Mouse (Mus musculus) ES-Bruce4 (cell line): Measurements from ENCODE around the gene Cdh7.

ENCODE experiments used
- CTCF ChIP-seq: IDR thresholded peaks from one replicate; pipeline ENCODE4 v1.8.1; 2011; ENCODE audit warnings: low read depth, low read length
- POLR2A ChIP-seq: IDR thresholded peaks from one replicate; pipeline ENCODE4 v1.8.1; 2011; ENCODE audit warnings: low read length; ENCODE audit not compliant: insufficient read depth

DNA sequence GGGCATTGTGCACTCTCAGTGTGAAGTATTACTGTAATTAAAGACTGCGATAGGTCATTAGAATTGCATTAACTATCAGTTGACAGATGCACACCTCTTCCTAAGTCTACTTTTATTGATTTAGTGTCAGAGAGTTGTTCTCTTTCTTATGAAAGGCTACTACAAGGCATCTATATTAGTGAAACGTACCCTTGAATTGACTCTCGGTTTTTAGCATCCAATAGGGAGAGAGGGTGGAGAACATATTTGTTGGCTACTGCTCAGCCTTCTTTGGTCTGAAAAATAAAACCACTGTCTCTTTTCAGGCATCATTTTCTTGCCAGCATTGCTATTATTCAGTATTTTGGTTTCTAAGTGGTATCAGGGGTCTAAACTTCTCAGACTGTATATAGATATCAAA lies 2.5 kb downstream of the Cdh7 start:
- TF ChIP-seq CTCF = no peak
- no peak for TF ChIP-seq POLR2A
